Comparison of ENCODE assay signal across 8 mouse cellular contexts in genomic region chr2:75589452-75589851, GRCm38 (mm10).
DNase-seq lines count a peak whose midpoint lies in the region; ATAC-seq and TF ChIP-seq lines count a peak whose summit lies in the region.

No protein-coding gene starts in this region.

- H3K27me3 ChIP-seq in lung, embryonic 15.5 days: peaks cover 49% of the 10 kb centered on the region
- peaks cover 33% of the 10 kb centered on the region for H3K27me3 ChIP-seq in embryonic facial prominence, embryonic 14.5 days (replicated peaks; ENCODE audit: control insufficient read depth, insufficient read depth, low read length)
- H3K27me3 ChIP-seq in hindbrain, embryonic 16.5 days (replicated peaks; ENCODE audit: control insufficient read depth, insufficient read depth, low read length): peaks cover 2% of the 10 kb centered on the region; the same call in 1 of the 2 replicates
- H3K27me3 ChIP-seq in stomach, postnatal 0 days (ENCODE audit: control insufficient read depth, insufficient read depth, low read length): no peaks in the 10 kb centered on the region; the same call in 1 of the 2 replicates

- 5% methylated on average over 19 of the region's 19 CpGs for WGBS in lung, embryonic 15.5 days
- 7% methylated on average over 19 of the region's 19 CpGs for WGBS in embryonic facial prominence, embryonic 14.5 days
- 5% methylated on average over 19 of the region's 19 CpGs for WGBS in hindbrain, embryonic 16.5 days
- WGBS in stomach, postnatal 0 days: 9% methylated on average over 19 of the region's 19 CpGs

- H3K4me2 ChIP-seq in lung, embryonic 15.5 days: peak overlapping the region; percentile 36
- peak overlapping the region; percentile 42 for H3K4me2 ChIP-seq in embryonic facial prominence, embryonic 14.5 days (ENCODE audit: low read depth, low read length)
- H3K4me2 ChIP-seq in hindbrain, embryonic 16.5 days (ENCODE audit: low read length): peak overlapping the region; percentile 44
- H3K4me2 ChIP-seq in stomach, postnatal 0 days (replicated peaks; ENCODE audit: low read depth): peak overlapping the region; percentile 37

- H3K9ac ChIP-seq in lung, embryonic 15.5 days: no peak overlapping the region
- H3K9ac ChIP-seq in embryonic facial prominence, embryonic 14.5 days (ENCODE audit: low read depth, low read length): no peak overlapping the region
- H3K9ac ChIP-seq in hindbrain, embryonic 16.5 days (ENCODE audit: low read depth, low read length): no peak overlapping the region
- H3K9ac ChIP-seq in stomach, postnatal 0 days (ENCODE audit: low read length): no peak overlapping the region

- no peak overlapping the region for H3K27ac ChIP-seq in lung, embryonic 15.5 days
- H3K27ac ChIP-seq in embryonic facial prominence, embryonic 14.5 days (replicated peaks; ENCODE audit: low read depth, low read length): no peak overlapping the region
- no peak overlapping the region for H3K27ac ChIP-seq in hindbrain, embryonic 16.5 days (ENCODE audit: low read depth, low read length)
- H3K27ac ChIP-seq in stomach, postnatal 0 days (replicated peaks): no peak overlapping the region

- H3K9me3 ChIP-seq in lung, embryonic 15.5 days: no peaks in the 10 kb centered on the region
- no peaks in the 10 kb centered on the region for H3K9me3 ChIP-seq in embryonic facial prominence, embryonic 14.5 days (ENCODE audit: control insufficient read depth, low read length)
- H3K9me3 ChIP-seq in hindbrain, embryonic 16.5 days (ENCODE audit: control insufficient read depth, low read length): no peaks in the 10 kb centered on the region
- H3K9me3 ChIP-seq in stomach, postnatal 0 days (ENCODE audit: control insufficient read depth, low read length): no peaks in the 10 kb centered on the region

- no peaks in the 10 kb centered on the region for H3K36me3 ChIP-seq in lung, embryonic 15.5 days
- H3K36me3 ChIP-seq in embryonic facial prominence, embryonic 14.5 days (ENCODE audit: control insufficient read depth, insufficient read depth, low read length): no peaks in the 10 kb centered on the region
- H3K36me3 ChIP-seq in hindbrain, embryonic 16.5 days (ENCODE audit: control insufficient read depth, insufficient read depth, low read length): no peaks in the 10 kb centered on the region
- H3K36me3 ChIP-seq in stomach, postnatal 0 days (ENCODE audit: control insufficient read depth, insufficient read depth, low read length): no peaks in the 10 kb centered on the region

- no peak for ATAC-seq in lung, embryonic 15.5 days (ENCODE audit: borderline replicate concordance, extremely low read depth, low FRiP score, low TSS enrichment)
- peak; percentile 75 for ATAC-seq in embryonic facial prominence, embryonic 14.5 days (ENCODE audit: low read depth)
- peak; percentile 50; the same call in 1 of the 2 replicates for ATAC-seq in hindbrain, embryonic 16.5 days
- ATAC-seq in megakaryocyte-erythroid progenitor cell, adult 5-6 weeks (replicated peaks; ENCODE audit: low FRiP score, low TSS enrichment, poor library complexity, severe bottlenecking): peak; percentile 27; the same call in 1 of the 2 replicates
- ATAC-seq in stomach, postnatal 0 days (ENCODE audit: low FRiP score, low TSS enrichment): peak; percentile 34; the same call in 1 of the 2 replicates

- TF ChIP-seq CTCF in stomach, postnatal 0 days (IDR thresholded peaks at IDR 0.05; ENCODE audit: low read depth): no peak

- TF ChIP-seq EP300 in stomach, postnatal 0 days (optimal IDR thresholded peaks at IDR 0.05): no peak

- peak overlapping the region; percentile 3; the same call in 1 of the 2 replicates for H3K4me3 ChIP-seq in lung, embryonic 15.5 days
- peak overlapping the region; percentile 13 for H3K4me3 ChIP-seq in embryonic facial prominence, embryonic 14.5 days (ENCODE audit: low read depth, low read length)
- peak overlapping the region; percentile 9 for H3K4me3 ChIP-seq in hindbrain, embryonic 16.5 days (ENCODE audit: low read length)
- no peak overlapping the region for H3K4me3 ChIP-seq in stomach, postnatal 0 days (ENCODE audit: low read depth, low read length)

- DNase-seq in lung, postnatal 10 days: no peak
- peak; percentile 81 for DNase-seq in embryonic facial prominence, embryonic 14.5 days (ENCODE audit: low spot score)
- DNase-seq in stomach, postnatal 0 days (ENCODE audit: low spot score): peak; percentile 55
- no peak for DNase-seq in adrenal gland, adult 18-20 months (ENCODE audit: low spot score in 2 of 2)
- DNase-seq in layer of hippocampus, adult 9-10 months (ENCODE audit: low spot score): no peak

- peaks cover 21% of the 10 kb centered on the region for H3K4me1 ChIP-seq in lung, embryonic 15.5 days
- peaks cover 13% of the 10 kb centered on the region for H3K4me1 ChIP-seq in embryonic facial prominence, embryonic 14.5 days (ENCODE audit: control insufficient read depth, insufficient read depth, low read length)
- peaks cover 5% of the 10 kb centered on the region for H3K4me1 ChIP-seq in hindbrain, embryonic 16.5 days (ENCODE audit: control insufficient read depth, insufficient read depth, low read depth, low read length)
- 0 out of 2 replicates have a peak, but pooled peaks cover 3% of the 10 kb centered on the region for H3K4me1 ChIP-seq in stomach, postnatal 0 days (replicated peaks; ENCODE audit: control insufficient read depth, insufficient read depth)

Comparison
In these comparisons a context has a peak if more than half of its experiments do, and no peak if none do; other contexts are left out.
1. DNase-seq: peak in embryonic facial prominence, embryonic 14.5 days (single experiment) and stomach, postnatal 0 days (single experiment); none in lung, postnatal 10 days (single experiment), adrenal gland, adult 18-20 months (0 of 2) and layer of hippocampus, adult 9-10 months (single experiment).
2. Peak in every context shown above with its lines, with median percentiles within 50 percentile points of each other: H3K4me2 ChIP-seq.